24 mouse cellular contexts compared by ENCODE assay signal in the genomic region with DNA sequence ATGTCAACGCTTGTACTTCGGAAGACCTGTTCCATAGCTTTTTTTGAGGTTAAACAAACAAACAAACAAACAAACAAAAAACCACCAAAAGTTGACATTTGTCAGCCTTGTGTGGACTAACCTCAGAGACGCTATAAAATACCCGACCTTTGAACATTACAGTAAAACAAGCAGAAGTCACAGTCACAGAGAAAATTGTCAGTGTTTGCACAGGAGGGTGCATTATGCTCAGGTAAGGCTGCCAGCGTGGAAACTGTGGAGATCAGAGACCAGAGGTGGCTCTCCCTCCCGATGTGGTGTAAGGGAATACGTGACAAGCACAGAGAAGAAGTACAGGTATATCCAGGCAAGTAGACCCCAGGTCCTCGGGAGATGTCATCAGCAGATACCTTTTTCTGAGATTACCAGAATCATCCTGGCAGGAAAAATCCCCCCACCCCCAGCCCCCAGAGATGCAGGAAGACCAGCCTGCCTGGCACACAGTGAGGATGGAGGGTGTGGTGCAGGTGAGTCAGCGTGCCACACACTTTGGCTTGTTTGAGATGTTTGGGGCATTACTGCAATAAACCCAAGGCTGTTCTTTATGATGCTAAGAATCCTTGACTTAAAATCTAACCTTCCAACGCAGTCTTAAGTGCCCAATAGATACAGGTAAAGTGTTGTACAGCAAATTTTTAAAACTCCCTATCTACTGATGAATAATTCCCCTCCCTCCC.
A peak's percentile ranks its signal among the peaks of the same experiment; 100 is the strongest.
DNase-seq lines count a peak whose midpoint lies in the region; ATAC-seq and TF ChIP-seq lines count a peak whose summit lies in the region.
"Had no signal": no experiment of that assay in that cellular context is flagged by ENCODE, and none has a peak within 500 bp of the region (broad histone marks: within the 10 kb centered on the region; RNA-seq: fewer than 3 reads in every experiment).

No protein-coding gene starts in this region.

- no peaks in the 10 kb centered on the region for H3K36me3 ChIP-seq in intestine, embryonic 15.5 days
- no peaks in the 10 kb centered on the region for H3K36me3 ChIP-seq in intestine, postnatal 0 days (ENCODE audit: control insufficient read depth, insufficient read depth)
- H3K36me3 ChIP-seq: embryonic facial prominence, embryonic 10.5 days; embryonic facial prominence, embryonic 12.5 days; forebrain, embryonic 15.5 days; G1E had no signal

- no peak overlapping the region for H3K4me2 ChIP-seq in intestine, embryonic 15.5 days (replicated peaks)
- no peak overlapping the region for H3K4me2 ChIP-seq in intestine, postnatal 0 days (replicated peaks; ENCODE audit: low read depth)
- H3K4me2 ChIP-seq: embryonic facial prominence, embryonic 12.5 days; forebrain, embryonic 13.5 days; forebrain, embryonic 15.5 days had no signal

- no peak for TF ChIP-seq CTCF in layer of hippocampus, adult 2 months (conservative IDR thresholded peaks at IDR 0.05)
- no peak for TF ChIP-seq CTCF in intestine, postnatal 0 days (IDR thresholded peaks at IDR 0.05; ENCODE audit: low read depth)

- peak; percentile 11 for DNase-seq in cerebellum, adult 11-12 months
- no peak for DNase-seq in cerebellum, postnatal 36 days
- DNase-seq in layer of hippocampus, adult 2 months (ENCODE audit: low spot score in 2 of 2), result no peak
- no peak for DNase-seq in layer of hippocampus, adult 11-12 months (ENCODE audit: low spot score)
- DNase-seq in lung, postnatal 14 days, result no peak
- DNase-seq in thymus, postnatal 25 days, result no peak
- DNase-seq: adrenal gland, adult 8-10 months; adrenal gland, postnatal 14 days; adrenal gland, postnatal 36 days; B cell, adult 2 months; cerebellum, adult 18-20 months; cerebellum, adult 8-10 months; cerebellum, adult 9-11 months; cerebellum, postnatal 14 days had no signal

- peak overlapping the region; percentile 58; the same call in 1 of the 2 replicates for H3K27ac ChIP-seq in layer of hippocampus, adult 2 months
- no peak overlapping the region for H3K27ac ChIP-seq in intestine, embryonic 15.5 days
- no peak overlapping the region for H3K27ac ChIP-seq in intestine, postnatal 0 days (ENCODE audit: low read depth, low read length)
- H3K27ac ChIP-seq: embryonic facial prominence, embryonic 10.5 days; embryonic facial prominence, embryonic 12.5 days; forebrain, embryonic 13.5 days; forebrain, embryonic 15.5 days had no signal

- WGBS in intestine, embryonic 15.5 days, result 64% methylated on average over 10 of the region's 10 CpGs
- 47% methylated on average over 10 of the region's 10 CpGs for WGBS in intestine, postnatal 0 days

- H3K27me3 ChIP-seq in intestine, embryonic 15.5 days (replicated peaks), result no peaks in the 10 kb centered on the region
- no peaks in the 10 kb centered on the region for H3K27me3 ChIP-seq in intestine, postnatal 0 days (replicated peaks; ENCODE audit: control insufficient read depth, insufficient read depth, low read length)
- H3K27me3 ChIP-seq: embryonic facial prominence, embryonic 12.5 days; forebrain, embryonic 13.5 days; forebrain, embryonic 15.5 days; Patski had no signal

- H3K4me1 ChIP-seq in intestine, embryonic 15.5 days (replicated peaks), result no peaks in the 10 kb centered on the region
- no peaks in the 10 kb centered on the region for H3K4me1 ChIP-seq in intestine, postnatal 0 days (replicated peaks; ENCODE audit: control insufficient read depth, insufficient read depth, low read length)
- H3K4me1 ChIP-seq: embryonic facial prominence, embryonic 10.5 days; embryonic facial prominence, embryonic 12.5 days; forebrain, embryonic 13.5 days; forebrain, embryonic 15.5 days had no signal

- peak; percentile 54; the same call in 1 of the 2 replicates for ATAC-seq in intestine, embryonic 15.5 days
- ATAC-seq in intestine, postnatal 0 days, result peak; percentile 61; the same call in 1 of the 2 replicates
- ATAC-seq: activated CD4-positive, CD25-positive, alpha-beta regulatory T cell, adult 4 months; CD4-positive, CD25-positive, alpha-beta regulatory T cell, adult 4 months; forebrain, embryonic 13.5 days; forebrain, embryonic 15.5 days; Patski had no signal

- H3K4me3 ChIP-seq in layer of hippocampus, adult 2 months, result no peak overlapping the region
- no peak overlapping the region for H3K4me3 ChIP-seq in intestine, embryonic 15.5 days (replicated peaks)
- H3K4me3 ChIP-seq in intestine, postnatal 0 days (ENCODE audit: low read depth, low read length), result no peak overlapping the region
- H3K4me3 ChIP-seq: embryonic facial prominence, embryonic 10.5 days; embryonic facial prominence, embryonic 12.5 days; forebrain, embryonic 13.5 days; forebrain, embryonic 15.5 days had no signal

- H3K9ac ChIP-seq in intestine, embryonic 15.5 days, result no peak overlapping the region
- no peak overlapping the region for H3K9ac ChIP-seq in intestine, postnatal 0 days (ENCODE audit: low read depth, low read length)
- H3K9ac ChIP-seq: embryonic facial prominence, embryonic 12.5 days; forebrain, embryonic 13.5 days; forebrain, embryonic 15.5 days had no signal

- no peaks in the 10 kb centered on the region for H3K9me3 ChIP-seq in intestine, embryonic 15.5 days
- no peaks in the 10 kb centered on the region for H3K9me3 ChIP-seq in intestine, postnatal 0 days (ENCODE audit: control insufficient read depth)
- H3K9me3 ChIP-seq: embryonic facial prominence, embryonic 10.5 days; embryonic facial prominence, embryonic 12.5 days; forebrain, embryonic 13.5 days; forebrain, embryonic 15.5 days had no signal
